Mouse (Mus musculus): ENCODE results near the gene Ctrb1.

GRCm38 (mm10) chr8:111699035-111699434 lies 8.2 kb upstream of the Ctrb1 start:
- TF ChIP-seq CTCF (IDR thresholded peaks at IDR 0.05; ENCODE audit: low read depth, low read length) = no peak
- TF ChIP-seq POLR2A (IDR thresholded peaks at IDR 0.05; ENCODE audit: extremely low read depth, insufficient read depth, low read length) = no peak

All from liver, adult 2 months (tissue).